Mouse (Mus musculus) cerebellum, adult 2 months (tissue): Measurements from ENCODE around the gene Oprd1.

Experiments used
- CTCF ChIP-seq: fragments of 200-500 bp; IDR thresholded peaks from 2 replicates; pipeline ENCODE4 v1.5.1; 2011; ENCODE audit warnings: low read depth, mild to moderate bottlenecking, control low read depth, low read length, moderate library complexity, borderline replicate concordance; ENCODE audit not compliant: insufficient read depth
- POLR2A ChIP-seq: fragments of 200-500 bp; IDR thresholded peaks from 2 replicates; pipeline ENCODE4 v1.6.1; 2011; ENCODE audit warnings: low read length, control low read depth, borderline replicate concordance; ENCODE audit not compliant: insufficient read depth

GRCm38 (mm10) chr4:132123166-132123565 is 21.1 kb downstream of the Oprd1 start:
- no peak for TF ChIP-seq POLR2A
- no peak for TF ChIP-seq CTCF
